Mouse (Mus musculus) cerebellum, adult 2 months (tissue): Measurements from ENCODE around the gene Dpp6.

Experiments used
- CTCF ChIP-seq: fragments of 200-500 bp; IDR thresholded peaks from 2 replicates; pipeline ENCODE4 v1.5.1; 2011; ENCODE audit warnings: low read depth, mild to moderate bottlenecking, control low read depth, low read length, moderate library complexity, borderline replicate concordance; ENCODE audit not compliant: insufficient read depth
- POLR2A ChIP-seq: fragments of 200-500 bp; IDR thresholded peaks from 2 replicates; pipeline ENCODE4 v1.6.1; 2011; ENCODE audit warnings: low read length, control low read depth, borderline replicate concordance; ENCODE audit not compliant: insufficient read depth

DNA sequence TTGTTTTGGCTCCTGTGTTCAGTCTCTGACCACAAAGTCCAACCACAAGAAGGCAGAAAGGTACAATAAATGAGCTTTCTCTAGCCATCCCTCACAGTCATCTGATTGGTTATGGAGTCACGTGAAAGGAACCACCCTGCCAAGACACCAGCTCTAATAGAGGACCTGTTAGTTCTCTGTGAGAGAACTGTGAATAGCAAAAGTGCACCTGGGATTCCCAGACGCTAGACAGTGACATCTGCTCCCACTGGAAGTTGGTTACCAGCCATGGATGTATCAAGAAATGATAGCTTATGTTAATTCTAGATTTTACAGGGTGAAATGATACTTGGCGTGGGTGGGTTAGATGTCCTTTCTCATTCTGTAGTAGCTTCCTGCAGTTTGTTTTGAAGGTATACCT lies 338.7 kb downstream of the Dpp6 start:
- TF ChIP-seq CTCF = no peak
- TF ChIP-seq POLR2A = no peak
